Mouse (Mus musculus) lung, postnatal 0 days (tissue): ENCODE data around the gene Mrgbp.

Source experiments
- CTCF ChIP-seq: IDR thresholded peaks from 2 replicates; pipeline ENCODE4 v1.5.1; 2016; ENCODE audit warnings: antibody characterized with exemption, mild to moderate bottlenecking
- EP300 ChIP-seq: IDR thresholded peaks from 2 replicates; pipeline ENCODE4 v1.6.1; 2016; ENCODE audit warnings: antibody characterized with exemption, mild to moderate bottlenecking, control low read depth

GRCm38 (mm10) chr2:180562146-180562545 lies 19.0 kb upstream of the Mrgbp start:
- TF ChIP-seq CTCF (no peak), EP300 (no peak)
